Mouse (Mus musculus): ENCODE results near the gene Pcgf2.

Pcgf2 gene

DNA sequence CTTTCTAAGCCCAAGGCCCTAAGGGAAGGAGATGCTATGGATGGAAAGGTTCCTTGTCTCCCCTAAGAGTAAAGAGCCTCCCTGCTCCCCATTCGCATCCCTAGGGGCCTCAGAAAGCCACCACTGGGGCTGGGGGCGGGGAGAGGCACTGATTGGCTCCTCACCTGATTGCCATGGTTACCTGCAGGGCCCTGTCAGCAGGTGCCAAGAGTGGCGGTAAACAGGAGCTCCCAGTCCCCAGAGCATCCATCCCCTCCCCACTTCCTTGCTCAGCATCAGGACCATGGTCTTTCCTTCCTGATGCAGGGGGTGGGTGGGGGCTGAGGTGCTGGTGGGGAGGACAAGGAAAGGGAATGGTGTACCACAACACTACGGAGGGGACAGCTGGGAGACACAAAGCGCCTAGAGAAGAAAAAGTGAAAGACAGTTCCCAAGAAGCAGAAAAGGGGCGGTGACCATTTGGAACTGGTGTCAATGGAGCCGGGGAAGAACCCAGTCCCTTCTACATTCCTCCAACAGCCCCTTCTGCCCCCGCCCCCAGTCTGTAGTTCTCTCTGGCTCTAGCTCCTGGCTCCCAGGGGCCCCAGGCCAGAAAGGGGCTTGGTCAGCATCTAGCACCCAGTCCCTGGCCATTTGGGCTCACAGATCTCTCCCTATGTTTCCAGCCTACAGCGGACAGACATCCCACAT is 4.4 kb downstream of the Pcgf2 start:
- DNase-seq (ENCODE audit: low read depth, low spot score), result no peak

DNA sequence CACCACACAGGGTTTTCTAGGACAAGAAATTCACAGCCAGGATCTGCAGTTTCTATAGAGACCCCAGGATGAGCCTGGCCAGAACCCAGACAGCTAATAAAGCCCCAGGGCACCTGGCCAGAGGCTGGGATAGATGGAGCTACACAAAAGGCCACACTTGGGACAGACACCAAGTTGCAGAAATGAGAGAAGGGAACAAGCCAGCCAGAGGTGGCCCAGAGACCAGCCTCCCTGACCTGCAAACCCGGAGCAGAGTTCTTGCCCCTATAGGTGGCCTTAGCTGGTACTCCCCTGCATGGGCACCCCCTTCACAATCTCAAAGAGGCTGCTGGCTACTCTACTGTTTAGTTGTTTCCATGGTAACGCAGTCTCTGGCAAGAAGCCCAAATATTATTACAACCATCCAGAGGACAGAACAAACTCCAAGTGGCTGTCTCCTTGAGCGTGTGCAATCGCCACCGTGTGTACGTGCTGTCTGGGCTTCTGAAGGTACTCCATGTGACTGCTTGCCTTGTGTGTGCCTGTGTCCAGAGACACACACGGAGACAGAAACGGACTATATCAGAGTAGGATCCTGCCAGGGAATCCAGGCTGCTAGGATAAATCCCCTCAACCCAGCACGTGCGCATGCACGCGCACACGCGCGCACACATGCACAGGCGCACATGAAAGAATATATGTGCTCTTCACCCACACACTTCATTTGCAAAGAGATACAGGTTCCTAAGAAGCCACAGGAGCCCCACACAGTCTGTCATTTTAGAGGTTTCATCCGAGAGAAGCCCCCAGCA is 5.2 kb downstream of the Pcgf2 start:
- peak; percentile 62 for DNase-seq (ENCODE audit: low read depth, low spot score)

DNA sequence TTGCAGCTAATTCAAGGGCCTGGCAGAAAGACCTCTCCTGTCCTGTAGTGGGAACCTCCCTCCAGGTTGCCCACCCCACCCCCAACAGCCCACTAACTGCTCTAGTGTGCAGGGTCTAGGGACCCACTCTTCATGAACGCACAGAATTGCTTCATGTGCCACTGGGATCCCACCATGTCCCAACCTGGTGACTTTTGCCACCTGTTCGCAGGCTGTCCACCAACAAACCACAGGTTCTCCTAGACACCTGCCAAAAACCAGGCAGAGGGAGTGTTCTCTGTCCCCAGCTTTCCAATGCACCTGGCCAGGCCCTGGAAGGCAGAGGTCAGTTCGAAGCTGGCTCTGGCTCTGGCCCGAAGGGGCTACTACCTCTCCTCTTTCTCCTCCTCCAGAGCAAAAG is 5.9 kb downstream of the Pcgf2 start:
- no peak for DNase-seq (ENCODE audit: low read depth, low spot score)

DNA sequence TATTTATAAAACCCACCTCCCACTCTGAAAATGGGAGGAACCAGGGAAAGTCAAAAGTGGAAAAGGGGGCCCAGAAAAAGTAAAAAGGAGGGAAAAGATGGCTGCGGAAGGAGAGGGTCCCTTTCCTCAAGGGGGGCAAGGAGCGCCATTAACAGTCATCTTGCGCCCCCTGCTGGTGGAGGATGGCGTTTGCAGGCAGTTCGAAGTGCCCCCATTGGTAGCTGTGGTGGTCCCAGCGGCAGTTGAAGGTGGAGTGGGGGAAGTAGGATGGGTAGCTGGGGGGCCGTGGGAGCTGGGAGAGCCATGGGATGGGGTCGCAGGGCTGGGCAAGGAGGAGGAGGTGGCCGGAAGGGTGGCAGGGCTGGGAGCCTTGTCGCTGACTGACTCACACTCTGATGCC is 10.4 kb downstream of the Pcgf2 start:
- peak; percentile 51 for DNase-seq (ENCODE audit: low read depth, low spot score)

DNA sequence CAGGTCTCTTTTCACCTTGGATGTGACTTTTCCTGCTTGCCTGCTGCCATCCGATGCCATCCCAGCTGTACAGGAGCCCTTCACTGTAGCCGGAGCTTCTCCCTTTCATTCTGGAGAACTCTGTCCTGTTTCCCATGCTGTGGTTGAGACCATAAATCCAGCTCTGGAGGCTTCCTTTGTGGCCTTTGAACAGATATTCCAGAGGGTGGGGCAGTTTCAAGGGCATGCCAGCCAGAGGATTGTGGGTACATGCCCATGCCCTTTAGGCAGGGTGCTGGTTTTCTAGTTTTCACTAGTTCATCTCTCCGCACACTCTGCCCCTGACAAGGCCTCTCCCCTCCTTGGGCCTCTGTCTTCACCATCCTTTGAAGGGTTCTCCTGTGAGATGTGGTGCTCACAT is 13.2 kb downstream of the Pcgf2 start:
- DNase-seq (ENCODE audit: low read depth, low spot score), result no peak

DNA sequence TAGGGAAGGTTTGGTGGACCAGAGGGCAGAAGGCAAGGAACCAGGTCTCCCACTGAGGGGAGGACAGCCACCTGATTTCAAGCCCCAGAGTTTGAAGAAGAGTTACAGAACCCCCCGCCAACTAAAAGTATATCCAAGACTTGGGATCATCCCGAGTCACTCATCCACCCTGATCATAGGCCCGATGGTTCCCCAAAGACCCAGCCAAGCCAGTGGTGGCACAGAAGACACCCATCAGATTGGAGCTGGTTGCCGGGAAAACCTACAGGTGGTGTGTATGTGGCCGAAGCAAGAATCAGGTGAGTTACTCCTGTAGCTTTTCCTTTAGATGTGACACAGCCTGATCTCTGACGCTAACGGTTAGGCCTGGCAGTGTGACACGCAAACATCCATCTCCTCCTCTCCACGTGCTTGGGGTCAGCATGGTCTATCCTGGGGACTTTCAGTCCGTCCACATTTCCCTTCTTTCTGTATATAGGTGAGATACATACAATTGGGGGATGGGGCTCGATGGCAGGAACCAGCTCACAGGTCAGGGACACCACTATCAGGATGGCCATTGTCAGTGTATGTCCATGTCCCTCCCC is 13.9 kb downstream of the Pcgf2 start:
- DNase-seq (ENCODE audit: low read depth, low spot score), result no peak

DNA sequence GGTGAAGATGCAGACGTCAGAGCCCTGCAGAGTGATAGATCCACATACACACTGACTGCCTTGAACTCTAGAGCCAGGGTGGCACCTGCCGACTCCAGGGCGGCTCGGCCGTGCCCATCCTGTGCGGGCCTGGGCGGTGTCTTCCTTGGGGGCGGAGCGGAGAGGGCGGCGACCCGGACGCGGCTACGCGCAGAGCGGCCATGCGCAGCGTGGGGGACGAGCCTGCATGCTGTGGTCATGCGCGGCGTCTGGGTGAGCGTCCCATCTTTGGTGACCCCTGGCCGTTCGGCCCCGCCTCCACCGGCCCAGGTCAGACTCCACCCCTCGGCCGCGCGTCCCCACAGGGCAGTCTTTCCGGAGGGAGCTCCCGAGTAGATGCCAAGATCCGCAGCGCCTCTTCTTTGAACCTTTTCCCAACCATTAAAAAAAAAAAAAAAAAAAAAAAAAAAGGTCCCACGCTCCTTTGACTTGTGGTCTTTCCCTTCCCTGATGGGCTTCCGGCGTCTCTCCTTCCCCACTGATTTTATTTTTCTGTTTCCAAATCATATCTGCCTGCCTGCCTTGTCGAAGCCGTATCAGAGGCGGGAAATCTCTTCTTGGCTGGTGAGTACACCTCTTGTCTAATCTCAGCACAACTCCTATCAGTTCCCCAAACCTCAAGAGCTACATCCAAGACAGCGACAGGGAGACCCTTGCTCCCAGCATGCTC is 14.5 kb downstream of the Pcgf2 start, which contains the start of gene Cisd3:
Gene Cisd3, plus strand, starts transcription at position 214 of the 709 bp plus-strand sequence.
- peak; percentile 52 for DNase-seq (ENCODE audit: low read depth, low spot score)

DNA sequence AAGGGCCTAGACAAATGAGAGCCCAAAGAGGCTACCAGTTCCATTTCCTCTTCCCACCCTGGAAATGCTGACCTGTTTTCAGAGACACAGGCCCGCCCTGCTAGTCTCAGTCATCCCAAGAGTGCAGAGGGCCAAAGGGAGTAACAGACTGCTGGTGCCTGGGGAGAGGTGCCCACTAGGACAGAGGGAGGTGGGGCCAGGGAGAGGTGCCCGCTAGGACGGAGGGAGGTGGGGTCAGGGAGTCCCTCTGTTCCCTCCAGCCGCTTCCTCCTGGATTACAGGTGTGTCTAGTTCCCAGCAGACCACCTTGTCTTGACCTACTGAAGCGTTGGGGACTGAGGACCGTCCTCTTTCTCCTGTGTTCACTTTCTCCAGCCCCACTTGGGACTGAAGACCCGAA is 15.5 kb downstream of the Pcgf2 start:
- DNase-seq (ENCODE audit: low read depth, low spot score), result no peak

DNA sequence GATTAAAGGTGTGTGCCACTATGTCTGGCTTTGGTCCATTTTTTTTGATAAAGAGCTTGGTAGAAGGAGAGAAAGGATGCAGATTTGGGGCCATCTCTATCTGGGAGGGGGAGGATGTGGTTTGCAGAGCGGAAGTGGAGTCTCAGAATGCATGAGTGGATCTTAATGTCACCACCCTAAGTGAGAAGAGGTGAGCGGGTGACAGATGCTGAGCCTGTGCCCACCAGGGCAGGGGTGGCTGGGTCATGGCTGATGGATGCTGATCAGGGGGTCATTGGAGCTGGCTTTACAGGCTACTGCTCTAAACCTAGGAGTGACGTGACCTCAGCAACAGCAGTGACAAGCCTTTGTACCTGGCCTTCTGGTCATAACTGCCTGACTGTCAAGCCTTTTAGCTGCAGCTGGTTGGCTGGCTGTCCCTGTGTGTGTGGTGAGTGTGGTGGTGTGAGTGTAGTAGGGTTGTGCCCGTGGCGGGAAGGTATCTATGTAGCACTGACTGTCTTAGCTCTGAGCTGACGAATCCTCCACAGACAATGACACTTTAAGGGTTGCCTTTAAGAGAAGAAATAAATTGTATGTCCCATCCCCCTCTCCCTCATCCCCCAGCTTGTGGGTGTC is 16.1 kb downstream of the Pcgf2 start:
- DNase-seq (ENCODE audit: low read depth, low spot score), result no peak

DNA sequence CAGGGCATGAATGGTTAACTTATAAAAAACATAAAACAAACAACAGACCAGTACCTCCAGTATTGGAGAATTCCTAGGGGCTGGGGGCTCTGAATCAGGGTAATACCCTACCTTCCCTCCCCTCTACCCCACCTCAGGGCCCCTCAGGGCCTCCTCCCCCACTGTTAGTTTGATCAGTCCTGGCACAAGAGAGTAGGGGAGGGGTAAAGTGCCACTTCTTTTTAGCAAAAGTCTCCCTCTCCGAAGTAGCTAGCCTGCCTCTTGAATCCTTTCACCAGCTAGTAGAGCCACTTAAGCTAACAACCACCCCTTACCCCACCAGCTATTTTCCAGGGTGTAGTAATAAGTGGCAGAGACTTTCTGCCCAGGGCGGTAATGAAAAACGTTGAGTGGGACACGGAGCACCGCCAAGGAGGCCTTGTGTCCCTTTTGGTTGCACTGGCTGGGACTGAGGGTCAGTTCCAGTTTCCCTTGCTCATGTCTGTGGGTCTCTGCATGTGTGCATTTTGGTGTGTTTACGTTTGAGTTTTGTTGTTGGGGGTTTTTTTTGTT is 17.7 kb downstream of the Pcgf2 start:
- no peak for DNase-seq (ENCODE audit: low read depth, low spot score)

DNA sequence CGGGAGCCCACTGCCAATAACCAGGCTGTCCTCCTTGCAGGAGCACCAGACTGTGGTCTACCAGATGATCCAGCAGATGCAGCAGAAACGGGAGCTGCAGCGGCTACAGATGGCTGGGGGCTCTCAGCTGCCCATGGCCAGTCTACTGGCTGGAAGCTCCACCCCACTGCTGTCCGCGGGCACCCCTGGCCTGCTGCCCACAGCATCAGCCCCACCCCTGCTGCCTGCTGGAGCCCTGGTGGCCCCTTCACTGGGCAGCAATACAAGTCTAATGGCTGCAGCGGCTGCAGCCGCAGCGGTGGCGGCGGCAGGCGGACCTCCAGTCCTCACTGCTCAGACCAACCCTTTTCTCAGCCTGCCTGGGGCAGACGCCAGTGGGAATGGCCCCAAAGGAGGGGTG is 19.9 kb downstream of the Pcgf2 start:
- DNase-seq (ENCODE audit: low read depth, low spot score), result no peak

DNA sequence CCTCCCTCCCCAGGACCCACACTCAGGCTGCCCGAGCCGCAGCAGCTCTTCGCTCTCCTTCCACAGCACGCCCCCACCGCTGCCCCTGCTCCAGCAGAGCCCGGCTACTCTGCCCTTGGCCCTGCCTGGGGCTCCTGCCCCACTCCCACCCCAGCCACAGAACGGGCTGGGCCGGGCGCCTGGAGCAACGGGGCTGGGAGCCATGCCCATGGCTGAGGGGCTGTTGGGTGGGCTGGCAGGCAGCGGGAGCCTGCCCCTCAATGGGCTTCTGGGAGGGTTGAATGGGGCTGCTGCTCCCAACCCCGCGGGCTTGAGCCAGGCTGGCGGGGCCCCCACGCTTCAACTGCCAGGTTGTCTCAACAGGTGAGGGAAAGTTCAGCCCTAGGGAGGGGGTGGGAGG is 22.0 kb downstream of the Pcgf2 start:
- DNase-seq (ENCODE audit: low read depth, low spot score), result no peak

DNA sequence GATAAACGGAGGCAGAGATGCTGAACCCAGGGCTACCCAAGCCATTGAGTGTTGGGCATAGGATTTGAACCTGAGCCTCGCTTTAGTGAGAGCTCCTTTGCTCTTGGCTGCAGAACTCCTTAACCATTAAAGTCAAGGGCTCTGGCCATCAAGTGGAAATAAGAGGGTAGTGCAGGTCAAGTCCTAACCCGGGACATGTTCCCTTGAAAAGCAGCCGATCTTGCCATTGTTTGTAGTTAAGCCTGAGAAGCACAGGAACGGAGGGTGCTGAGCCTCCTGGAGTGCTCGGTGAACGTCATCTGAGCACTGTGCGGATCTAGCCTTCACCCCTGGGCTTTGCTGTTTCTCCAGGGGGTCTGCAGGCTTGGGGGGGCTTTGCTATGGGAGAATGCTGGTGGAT is 22.5 kb downstream of the Pcgf2 start:
- DNase-seq (ENCODE audit: low read depth, low spot score), result no peak

DNA sequence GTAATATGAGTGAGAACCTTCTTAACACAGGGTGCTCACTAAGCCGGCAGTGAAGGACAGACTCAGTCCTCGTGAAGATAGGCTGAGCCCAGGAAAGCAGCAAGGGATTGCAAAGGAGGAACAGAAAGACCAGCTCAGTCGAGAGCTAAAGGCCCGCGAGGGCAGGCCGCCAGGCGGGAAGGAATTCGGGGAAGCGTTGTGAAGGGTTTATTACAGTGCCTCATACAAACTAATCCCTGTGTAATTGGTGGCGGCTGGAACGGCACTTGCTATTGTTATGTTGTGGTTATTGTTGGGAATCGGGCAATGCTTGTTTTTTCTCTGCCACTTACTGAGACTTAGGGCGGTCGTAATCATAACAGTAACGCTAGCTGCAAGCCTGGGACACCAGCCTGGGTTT is 22.9 kb downstream of the Pcgf2 start:
- DNase-seq (ENCODE audit: low read depth, low spot score), result no peak

DNA sequence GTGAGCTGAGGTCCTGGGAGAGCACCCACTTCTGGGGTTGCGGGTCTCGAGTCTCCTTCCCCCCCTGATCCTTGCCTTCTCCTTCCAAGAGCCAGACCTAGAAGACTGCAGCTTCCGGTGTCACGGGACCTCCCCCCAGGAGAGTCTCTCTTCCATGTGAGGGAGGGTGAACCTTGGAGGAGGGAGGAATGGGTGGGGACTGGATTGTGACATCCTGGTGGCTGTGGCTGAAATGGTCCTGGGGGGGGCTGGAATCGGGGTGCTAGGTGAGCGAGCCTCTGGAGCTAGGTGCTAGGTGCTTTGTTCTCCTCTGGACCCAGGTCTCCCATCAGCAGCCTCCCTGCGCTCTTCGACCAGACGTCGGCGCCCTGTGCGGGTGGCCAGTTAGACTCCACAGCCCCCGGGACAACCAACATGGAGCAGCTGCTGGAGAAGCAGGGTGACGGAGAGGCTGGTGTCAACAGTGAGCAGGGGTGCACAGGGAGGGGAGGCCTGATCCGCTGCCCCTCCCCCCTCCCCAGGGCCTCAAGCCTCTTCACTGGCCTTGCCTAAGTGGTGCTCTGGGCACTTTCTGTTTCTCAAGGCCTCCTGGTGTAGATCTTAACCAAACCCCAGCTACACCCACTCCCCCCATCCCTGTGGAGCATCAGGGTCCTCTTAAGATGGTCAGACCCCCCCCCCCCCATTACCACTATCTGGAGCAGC is 24.1 kb downstream of the Pcgf2 start:
- DNase-seq (ENCODE audit: low read depth, low spot score), result no peak

DNA sequence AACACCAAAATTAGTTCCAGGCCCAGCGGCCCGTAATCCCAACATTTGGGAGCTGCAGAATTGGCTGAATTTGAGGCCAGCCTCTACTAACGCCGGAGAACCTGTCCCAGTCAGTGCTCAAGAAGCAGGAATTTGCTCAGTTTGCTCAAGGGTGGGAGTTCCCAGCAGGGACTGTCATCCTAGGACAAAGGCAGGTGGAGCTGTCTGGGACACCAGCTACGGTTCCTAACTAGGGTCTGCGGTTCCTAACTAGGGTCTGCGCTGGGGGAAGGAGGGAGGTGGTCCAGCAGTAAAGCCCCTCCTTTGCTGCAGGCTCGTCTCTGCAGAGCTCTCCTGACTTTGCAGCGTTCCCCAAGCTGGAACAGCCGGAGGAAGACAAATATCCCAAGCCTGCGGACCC is 27.1 kb downstream of the Pcgf2 start:
- DNase-seq (ENCODE audit: low read depth, low spot score), result no peak

DNA sequence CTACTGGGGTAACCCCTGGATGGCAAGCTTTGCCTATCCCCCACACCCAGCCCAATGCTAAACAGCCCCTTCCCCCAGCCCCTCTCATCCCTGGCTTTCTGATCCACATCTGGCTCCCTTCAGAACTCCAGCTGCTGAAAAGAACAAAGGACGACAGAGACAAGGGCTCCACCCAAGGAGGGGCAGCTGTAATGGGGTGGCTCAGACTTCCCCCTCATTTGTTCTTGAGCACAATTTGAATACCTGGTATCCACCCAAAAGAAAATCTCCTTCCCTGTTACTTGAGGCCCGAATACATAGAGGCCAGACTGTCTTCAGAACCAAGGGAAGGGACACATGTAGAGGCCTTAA is 29.1 kb downstream of the Pcgf2 start:
- DNase-seq (ENCODE audit: low read depth, low spot score), result no peak

DNA sequence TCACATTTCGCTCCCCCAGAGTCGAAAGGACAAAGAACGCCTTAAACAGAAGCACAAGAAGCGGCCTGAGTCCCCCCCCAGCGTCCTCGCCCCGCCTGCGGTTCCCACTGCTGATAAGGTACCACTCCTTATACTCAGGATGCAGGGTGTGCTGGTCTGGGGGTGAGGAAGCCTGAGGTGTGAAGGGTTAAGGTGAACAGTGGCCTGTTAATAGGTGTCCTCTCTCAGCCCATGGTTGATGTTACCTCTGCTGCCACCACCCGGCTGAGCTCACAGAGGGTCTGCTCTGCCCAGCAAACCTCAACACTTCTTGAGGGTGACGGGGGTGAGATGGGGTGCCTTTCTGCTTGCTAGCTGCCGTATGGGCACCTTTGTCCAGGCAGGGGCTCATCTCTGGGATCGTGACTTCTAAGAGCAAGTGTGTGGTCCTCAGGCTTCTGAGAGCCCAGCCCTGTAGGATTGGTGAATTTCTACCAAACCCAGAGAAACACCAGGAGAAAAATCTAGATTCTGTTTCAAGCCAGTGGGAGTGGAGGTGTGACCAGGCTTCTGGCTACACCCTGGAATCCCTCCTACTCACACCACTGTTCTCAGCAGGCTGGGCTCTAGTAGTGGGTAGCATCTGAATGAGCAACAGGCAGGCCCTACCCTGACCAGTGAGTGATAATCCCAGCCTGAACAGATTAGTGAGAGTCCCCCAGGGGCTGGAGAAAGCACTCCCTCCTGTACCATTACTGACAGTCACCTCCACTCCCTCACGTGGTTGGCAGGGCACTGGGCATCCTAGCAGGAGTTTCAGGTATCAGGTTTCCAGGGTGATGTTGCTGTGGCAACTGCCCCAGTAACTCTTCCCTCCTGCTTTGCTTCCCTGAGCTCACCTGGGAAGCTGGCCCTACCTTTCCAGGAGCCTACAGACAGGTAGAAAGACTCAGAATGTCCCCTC is 29.8 kb downstream of the Pcgf2 start:
- no peak for DNase-seq (ENCODE audit: low read depth, low spot score)

DNA sequence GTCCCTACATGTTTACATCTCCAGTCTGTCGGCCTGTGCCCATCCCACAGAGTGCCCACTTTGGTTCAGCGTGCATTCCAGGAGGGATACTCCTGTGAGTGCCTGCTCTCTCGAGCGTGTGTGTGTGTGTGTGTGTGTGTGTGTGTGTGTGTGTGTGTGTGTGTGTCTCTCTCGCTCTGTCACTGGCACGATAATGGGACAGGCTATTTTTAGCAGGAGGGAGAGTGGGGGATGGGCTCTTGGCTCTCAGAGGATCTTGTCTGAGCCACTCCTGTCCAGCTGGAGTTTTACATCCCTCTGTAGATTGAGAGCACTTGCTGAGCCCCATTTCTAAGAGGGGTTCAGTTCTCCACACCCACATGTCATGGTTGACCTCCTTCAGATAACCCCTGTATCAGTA is 30.5 kb downstream of the Pcgf2 start:
- no peak for DNase-seq (ENCODE audit: low read depth, low spot score)

DNA sequence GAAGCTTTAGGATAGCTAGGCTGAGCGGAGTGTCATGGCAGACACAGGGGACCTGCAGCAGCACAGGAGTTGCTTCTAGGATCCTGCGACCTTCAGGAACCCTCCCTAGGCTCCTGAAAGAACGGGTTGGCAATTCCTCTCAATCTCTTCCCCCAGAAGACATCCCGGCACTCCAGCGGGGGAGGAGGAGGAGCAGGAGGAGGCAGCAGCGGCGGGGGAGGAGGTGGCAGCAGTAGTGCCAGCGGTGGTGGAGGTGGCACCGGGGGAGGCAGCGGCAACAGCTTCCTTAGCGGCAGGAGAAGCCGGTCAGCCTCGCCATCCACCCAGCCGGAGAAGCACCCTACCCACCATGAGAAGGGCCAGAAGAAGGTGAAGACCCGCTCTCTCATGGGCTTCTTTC is 31.0 kb downstream of the Pcgf2 start:
- no peak for DNase-seq (ENCODE audit: low read depth, low spot score)
